Mouse (Mus musculus) left cerebral cortex, adult 18-20 months (tissue): ENCODE measurements around the gene Zbtb32. TPM values are rescaled to one million over a fixed set of nuclear protein-coding genes. Genes with fewer than 3 reads are reported as not detected.

Experiments used
- DNase-seq, 2 experiments: peaks; one replicate each; pipeline ENCODE4 v3.0.0; 2021 to 2022; ENCODE audit warnings: low spot score in 2 of 2, mixed read lengths in 1 of 2
- long read RNA-seq, 2 experiments: library from polyadenylated mRNA; stranded (forward); transcript quantifications; one replicate each; pipeline ENCODE4 v2.0.0; 2021
- total RNA-seq, 2 experiments: library from RNA; stranded (reverse); gene quantifications; 2 replicates each; pipeline ENCODE4 v1.2.3; 2021

Zbtb32 gene
- total RNA-seq, result not detected
- long read RNA-seq, experiment 1, result 0 reads
- long read RNA-seq, experiment 2, result 0 reads

DNA sequence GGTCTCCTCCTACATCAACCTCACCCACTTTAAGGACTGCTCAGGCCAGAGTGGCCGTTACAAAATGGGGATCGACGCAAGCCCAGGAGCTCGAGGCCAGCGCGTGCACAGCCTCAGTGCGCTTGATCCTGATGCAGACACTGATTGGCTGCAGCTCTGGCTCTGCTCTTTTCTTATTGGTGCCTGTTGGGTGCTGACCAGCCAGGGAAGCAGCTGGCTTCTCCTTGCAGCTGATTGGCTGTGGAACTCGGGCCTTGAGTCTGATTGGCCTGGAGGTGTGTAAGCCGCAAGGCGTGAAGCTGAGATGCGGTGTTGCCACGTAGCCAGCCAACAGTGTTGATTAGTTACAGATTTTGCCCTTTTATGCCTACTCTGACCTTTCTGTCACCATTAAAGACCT lies at the start of gene Zbtb32:
Gene Zbtb32 (minus strand): TSS at position 124 of the 400 bp plus-strand sequence.
- no peak for DNase-seq

GRCm38 (mm10) chr7:30639083-30639482 lies 40.4 kb upstream of the Zbtb32 start:
- no peak for DNase-seq

DNA sequence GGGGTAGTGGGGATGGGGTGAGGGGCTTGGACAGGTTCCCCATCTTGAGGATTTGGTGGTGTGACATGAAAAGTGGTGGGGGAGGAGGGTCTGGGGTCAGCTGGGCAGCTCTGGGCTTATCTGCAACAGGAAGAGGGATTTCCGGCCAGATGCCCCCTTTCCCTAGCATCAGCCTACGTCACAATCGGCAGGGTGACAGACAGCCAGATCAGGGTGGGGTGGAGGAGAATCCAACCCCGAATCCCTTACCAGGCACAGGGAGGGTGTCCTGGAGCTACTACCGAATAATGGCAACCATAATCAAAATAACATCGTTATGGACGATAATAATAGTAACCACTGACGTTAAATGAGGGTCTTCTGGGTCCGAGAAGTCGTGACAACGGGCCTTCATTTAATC lies 37.7 kb upstream of the Zbtb32 start:
- no peak for DNase-seq

- DNase-seq, result no peak
Measured at GRCm38 (mm10) chr7:30635752-30636151, 37.0 kb upstream of the Zbtb32 start, which contains the start of gene Etv2. Gene Etv2 (minus strand): TSS chr7:30635852.

- peak in 1 of 2 experiments; percentile 23 for DNase-seq
Measured at GRCm38 (mm10) chr7:30634621-30635020, 35.9 kb upstream of the Zbtb32 start.

GRCm38 (mm10) chr7:30633762-30634412 lies 35.2 kb upstream of the Zbtb32 start:
- DNase-seq, result no peak

DNA sequence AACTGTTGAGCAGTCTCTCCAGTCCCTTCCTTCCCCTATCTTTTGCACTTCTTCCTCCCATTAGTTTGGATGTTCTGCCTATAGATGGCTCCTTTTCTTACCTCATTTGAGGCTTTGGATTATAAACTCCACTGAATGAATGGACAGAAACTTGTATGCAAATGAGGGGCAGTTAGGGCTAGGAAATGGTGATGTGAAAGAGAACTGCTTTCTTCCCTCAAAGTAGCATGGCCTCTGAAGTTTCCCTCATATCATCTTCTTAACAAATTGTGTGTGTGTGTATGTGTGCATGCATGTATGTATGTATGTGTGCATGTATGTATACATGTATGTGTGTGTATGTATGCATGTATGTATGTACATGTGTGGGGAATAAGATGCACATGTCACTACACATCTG lies 30.3 kb upstream of the Zbtb32 start:
- DNase-seq, result no peak

DNA sequence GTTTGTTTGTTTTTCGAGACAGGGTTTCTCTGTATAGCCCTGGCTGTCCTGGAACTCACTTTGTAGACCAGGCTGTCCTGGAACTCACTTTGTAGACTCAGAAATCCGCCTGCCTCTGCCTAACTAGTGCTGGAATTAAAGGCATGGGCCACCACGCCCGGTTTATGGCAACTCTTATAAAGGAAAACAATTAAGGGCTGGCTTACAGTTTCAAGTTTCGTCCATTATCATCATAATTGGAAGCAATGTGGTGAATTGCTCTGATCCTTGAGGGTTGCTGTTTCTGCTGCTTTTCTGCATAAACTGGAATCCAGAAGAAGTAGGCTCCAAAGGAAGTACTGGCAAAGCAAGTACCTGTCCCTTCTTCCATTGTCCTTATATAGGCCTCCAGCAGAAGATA lies 27.9 kb upstream of the Zbtb32 start:
- no peak for DNase-seq

DNA sequence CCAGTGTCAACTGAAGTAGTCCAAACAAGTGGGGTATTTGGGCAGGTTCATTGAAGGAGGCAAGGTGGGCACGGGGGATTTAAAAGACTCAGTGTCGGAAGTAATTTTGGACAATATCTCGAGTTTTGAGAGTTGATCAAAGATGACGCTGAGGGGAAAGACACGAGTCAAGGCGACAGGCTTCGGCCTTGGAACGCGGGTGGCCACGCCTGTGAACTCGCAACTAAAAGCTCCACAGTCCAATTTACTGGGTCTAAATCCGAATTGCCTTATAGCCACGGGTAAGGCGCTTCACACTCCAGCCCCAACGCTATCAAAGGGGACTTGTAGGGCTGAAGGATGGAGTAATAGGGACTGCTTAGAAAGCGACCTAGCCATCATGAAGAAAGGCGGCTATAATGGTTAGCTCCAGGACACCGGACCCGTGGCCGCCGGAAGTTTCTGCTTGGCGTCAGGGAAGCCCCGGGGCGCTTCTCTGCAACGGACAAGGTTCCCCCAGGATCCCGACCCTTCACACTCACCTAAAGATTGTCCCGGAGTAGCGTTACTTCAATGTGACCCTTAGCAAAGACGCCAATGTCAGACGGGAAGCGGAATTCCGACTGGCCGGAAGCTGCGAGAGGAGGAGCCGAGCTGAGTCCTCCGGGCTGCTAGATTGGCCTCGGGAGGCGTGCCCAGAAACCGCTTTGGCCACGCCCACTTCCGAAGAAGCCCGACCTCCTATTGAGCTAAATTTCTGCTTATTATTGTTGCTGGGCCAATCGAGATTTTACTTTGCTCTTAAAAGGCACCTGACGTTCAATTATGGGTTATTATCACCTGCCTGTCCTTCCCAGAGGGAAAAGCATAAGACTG lies 27.0 kb upstream of the Zbtb32 start, which contains the start of gene Cox6b1:
Gene Cox6b1 (minus strand): TSS at position 622 of the 855 bp plus-strand sequence.
- peak; percentile 83 to 87 for DNase-seq

- DNase-seq, result peak in 1 of 2 experiments; percentile 24
Measured at GRCm38 (mm10) chr7:30619202-30619601, 20.5 kb upstream of the Zbtb32 start.

- no peak for DNase-seq
Measured at GRCm38 (mm10) chr7:30618658-30619057, 19.9 kb upstream of the Zbtb32 start.

DNA sequence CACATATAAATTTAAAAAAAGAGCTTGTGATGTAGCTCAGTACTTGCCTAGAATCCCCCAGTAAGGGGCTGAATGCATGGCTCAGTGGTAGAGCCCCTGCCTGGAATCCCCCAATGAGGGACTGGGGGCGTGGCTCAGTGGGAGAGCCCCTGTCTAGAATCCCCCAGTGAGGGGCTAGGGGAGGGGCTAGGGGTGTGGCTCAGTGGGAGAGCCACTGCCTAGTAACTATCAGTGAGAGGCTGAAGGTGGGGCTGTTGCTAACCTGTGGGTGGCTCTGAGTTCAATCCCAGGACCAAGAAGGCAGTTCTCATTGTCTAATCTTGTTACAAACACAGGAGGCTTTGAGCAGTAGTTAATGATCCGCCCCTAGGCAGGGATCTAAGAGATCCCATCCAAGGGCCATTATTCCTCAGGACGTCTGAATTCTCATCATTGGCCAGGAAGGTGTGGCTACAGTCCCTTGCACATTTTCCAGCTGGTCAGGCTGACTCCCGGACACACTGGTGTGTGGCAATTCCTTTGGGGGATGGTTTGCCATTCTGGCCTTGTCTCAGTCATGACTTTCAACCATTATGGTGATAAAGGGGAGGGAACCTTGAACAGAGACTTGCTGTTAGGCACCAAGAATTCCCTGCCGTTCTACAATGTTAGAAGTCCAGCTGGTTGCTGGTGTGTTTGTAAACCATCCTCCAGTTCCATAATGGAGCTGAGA lies 16.5 kb upstream of the Zbtb32 start:
- DNase-seq, result no peak

GRCm38 (mm10) chr7:30614454-30614853 lies 15.7 kb upstream of the Zbtb32 start:
- DNase-seq, result no peak

DNA sequence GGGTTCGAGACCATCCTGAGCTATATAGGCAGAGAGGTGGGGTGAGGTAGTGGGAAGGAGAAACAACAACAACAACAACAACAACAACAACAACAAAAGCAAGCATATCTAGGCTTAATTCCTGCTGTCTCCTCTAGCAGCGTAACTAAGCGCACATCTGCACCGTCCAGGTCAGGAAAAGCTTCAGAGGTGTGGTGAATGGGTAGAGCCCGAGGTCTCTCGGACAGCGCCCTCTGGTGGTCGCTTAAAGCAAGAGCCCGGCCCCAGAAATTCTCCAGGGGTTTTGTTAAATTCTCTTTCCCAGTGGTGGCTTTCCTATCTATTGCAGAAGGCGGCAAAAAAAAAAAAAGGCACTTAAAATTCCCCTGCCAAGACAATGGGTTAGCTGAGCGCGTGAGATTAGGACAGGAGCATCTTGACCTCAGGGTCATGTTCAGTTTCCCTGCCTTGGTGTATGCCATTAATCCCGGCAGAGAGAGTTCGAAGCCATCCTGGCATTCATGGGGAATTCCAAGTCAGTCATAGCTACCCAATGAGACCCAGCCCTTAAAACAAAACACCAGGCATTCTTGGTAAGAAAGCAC lies 14.9 kb upstream of the Zbtb32 start:
- peak; percentile 32 to 53 for DNase-seq

DNA sequence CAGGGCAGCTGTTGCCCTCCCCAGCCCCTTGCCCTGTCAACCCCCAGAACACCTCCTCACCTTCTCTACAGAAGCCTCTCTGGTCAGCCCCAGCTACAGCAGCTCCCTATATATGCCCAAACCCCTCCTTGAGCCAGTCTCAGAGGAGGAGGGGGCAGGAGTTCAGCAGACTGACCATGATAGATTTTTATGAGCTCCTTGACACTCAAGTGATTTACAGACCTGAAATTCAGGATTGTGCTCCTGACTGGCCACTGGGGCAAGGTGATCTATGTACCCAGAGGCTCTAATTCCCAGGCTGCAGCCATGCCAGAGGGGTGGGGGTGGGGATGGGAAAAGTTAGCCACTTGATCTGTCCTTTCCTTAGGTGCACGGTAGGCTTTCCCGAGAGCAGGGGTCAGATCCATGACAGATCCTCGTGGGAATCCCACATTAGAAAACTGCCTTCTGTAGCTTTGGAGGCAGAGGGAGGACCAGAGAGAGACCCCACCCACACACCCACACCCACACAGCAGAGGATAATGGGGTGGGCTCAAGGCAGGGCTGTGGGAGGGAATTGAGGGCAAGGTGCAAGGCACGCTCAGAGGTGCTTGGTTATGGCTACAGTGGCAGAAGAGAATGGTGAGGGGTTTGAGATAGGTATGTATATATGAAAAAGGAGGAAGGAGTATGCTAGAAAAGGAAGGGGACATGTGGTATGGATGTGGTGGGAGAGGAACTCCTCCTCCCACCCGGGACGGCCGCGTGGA lies 14.1 kb upstream of the Zbtb32 start, which contains the start of gene Upk1a:
Gene Upk1a (minus strand): TSS at position 194 of the 749 bp plus-strand sequence.
- DNase-seq, result no peak

DNA sequence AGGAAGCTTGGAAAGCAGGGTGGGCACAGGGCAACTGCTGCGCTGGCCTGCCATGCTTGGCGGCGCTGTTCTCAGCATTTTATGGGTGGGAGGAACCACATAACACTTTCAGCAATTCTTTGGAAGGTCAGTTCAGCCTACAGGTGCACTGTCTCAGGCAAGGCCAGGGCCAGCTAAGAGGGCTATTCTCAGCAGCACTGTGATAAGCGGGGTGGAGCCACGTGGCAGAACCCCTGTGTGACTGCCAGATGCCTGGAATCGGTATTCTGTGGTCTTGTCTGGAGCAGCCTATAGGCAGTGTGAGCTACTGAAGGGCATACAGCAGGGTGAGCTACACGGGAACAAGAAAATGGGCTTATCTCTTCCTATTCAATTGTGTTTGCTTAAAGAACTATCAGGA lies 11.3 kb upstream of the Zbtb32 start:
- DNase-seq, result no peak

- no peak for DNase-seq
Measured at GRCm38 (mm10) chr7:30608476-30608875, 9.8 kb upstream of the Zbtb32 start.

GRCm38 (mm10) chr7:30607706-30608309 lies 9.1 kb upstream of the Zbtb32 start:
- peak in 1 of 2 experiments; percentile 48 for DNase-seq

DNA sequence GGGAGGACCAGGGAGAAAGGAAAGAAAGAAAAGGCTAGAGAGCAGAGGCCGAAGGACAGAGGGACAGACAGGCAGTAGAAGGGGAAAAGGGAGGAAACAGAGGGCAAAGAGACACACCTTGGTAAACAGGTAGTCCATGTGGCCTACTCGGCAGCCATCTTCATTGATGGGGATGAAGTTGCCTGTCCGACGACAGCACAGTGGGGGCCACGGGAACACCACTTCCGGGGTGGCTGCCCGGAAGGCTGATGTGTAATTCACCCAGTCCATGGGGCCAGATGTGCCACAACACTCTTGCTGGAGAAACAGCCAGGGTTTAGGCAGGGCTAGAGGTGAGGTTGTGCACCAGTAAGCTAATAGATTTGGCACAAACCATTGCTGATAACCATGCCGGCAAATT lies 6.2 kb upstream of the Zbtb32 start:
- no peak for DNase-seq

GRCm38 (mm10) chr7:30604424-30604823 lies 5.7 kb upstream of the Zbtb32 start:
- no peak for DNase-seq
